8 mouse cellular contexts compared by ENCODE assay signal in the genomic region with DNA sequence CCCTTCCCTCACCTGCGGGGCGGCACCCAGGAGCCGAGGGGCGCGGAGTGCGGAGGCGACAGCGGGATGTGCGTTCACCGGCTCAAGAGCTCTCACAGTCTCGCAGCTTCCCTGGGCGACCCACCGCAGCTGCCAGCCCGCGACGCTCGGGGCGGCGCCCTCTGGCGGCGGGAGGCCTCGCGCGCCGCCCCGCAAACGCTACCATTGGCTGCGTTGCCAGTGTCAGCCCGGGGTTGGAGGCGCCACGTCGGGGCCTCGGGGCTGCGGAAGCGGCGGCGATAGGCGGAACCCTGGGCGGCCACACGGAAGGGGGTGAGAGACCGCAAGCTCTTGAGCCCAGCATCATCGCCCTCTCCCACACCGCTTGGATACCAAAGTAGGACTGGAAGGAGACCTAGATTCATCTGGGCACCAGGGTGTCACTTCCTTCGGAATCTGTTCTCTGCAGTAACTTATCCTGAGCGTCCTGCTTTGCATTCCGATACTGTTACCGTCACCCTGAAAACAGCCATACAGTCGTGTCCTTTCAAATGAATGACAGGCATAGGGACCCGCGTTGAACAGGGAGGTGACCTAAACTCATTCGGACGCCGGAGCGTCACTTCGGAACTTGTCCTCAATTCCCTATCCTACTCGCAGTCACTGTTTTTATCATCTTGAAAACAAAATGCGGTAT. TPM values are rescaled to one million over a fixed set of nuclear protein-coding genes. Genes with fewer than 3 reads are reported as not detected.
DNase-seq lines count a peak whose midpoint lies in the region; ATAC-seq lines count a peak whose summit lies in the region.

TSS of gene Zc3h7a (minus strand) at position 186 of the 676 bp plus-strand sequence.

- peaks cover 2% of the 10 kb centered on the region; the same call in 1 of the 2 replicates for H3K27me3 ChIP-seq in forebrain, embryonic 11.5 days (ENCODE audit: control insufficient read depth, insufficient read depth, low read length)
- H3K27me3 ChIP-seq in heart, embryonic 16.5 days (ENCODE audit: control insufficient read depth, insufficient read depth, low read length) = no peaks in the 10 kb centered on the region
- H3K27me3 ChIP-seq in liver, embryonic 15.5 days = no peaks in the 10 kb centered on the region
- no peaks in the 10 kb centered on the region for H3K27me3 ChIP-seq in neural tube, embryonic 12.5 days (replicated peaks)

- WGBS in forebrain, embryonic 11.5 days = under 1% methylated on average over 52 of the region's 57 CpGs
- WGBS in heart, embryonic 16.5 days = under 1% methylated on average over 57 of the region's 57 CpGs
- WGBS in liver, embryonic 15.5 days (ENCODE audit: insufficient replicate concordance) = under 1% methylated on average over 57 of the region's 57 CpGs
- WGBS in neural tube, embryonic 12.5 days = under 1% methylated on average over 57 of the region's 57 CpGs

- H3K9me3 ChIP-seq in forebrain, embryonic 11.5 days (ENCODE audit: control insufficient read depth, low read length) = no peaks in the 10 kb centered on the region
- peaks cover 5% of the 10 kb centered on the region for H3K9me3 ChIP-seq in heart, embryonic 16.5 days (replicated peaks; ENCODE audit: control insufficient read depth, low read length)
- H3K9me3 ChIP-seq in liver, embryonic 15.5 days (replicated peaks) = no peaks in the 10 kb centered on the region
- no peaks in the 10 kb centered on the region for H3K9me3 ChIP-seq in neural tube, embryonic 12.5 days

- peak within 1 kb of the TSS; percentile 92 for H3K4me3 ChIP-seq in forebrain, embryonic 11.5 days (ENCODE audit: low read depth, low read length)
- H3K4me3 ChIP-seq in heart, embryonic 16.5 days (ENCODE audit: low read length) = peak within 1 kb of the TSS; percentile 94
- H3K4me3 ChIP-seq in liver, embryonic 15.5 days (replicated peaks) = peak within 1 kb of the TSS; percentile 79
- H3K4me3 ChIP-seq in neural tube, embryonic 12.5 days = peak within 1 kb of the TSS; percentile 86

- ATAC-seq in forebrain, embryonic 11.5 days (replicated peaks; ENCODE audit: low FRiP score) = peak; percentile 94
- ATAC-seq in heart, embryonic 16.5 days (replicated peaks; ENCODE audit: extremely low read depth, insufficient read depth, low FRiP score) = peak; percentile 92
- ATAC-seq in liver, embryonic 15.5 days (ENCODE audit: insufficient read depth) = peak; percentile 90
- peak; percentile 94 for ATAC-seq in neural tube, embryonic 12.5 days (ENCODE audit: low FRiP score, low read depth)

- no peaks in the 10 kb centered on the region for H3K36me3 ChIP-seq in forebrain, embryonic 11.5 days (ENCODE audit: control insufficient read depth, insufficient read depth, low read length)
- no peaks in the 10 kb centered on the region for H3K36me3 ChIP-seq in heart, embryonic 16.5 days (ENCODE audit: control insufficient read depth, insufficient read depth)
- H3K36me3 ChIP-seq in liver, embryonic 15.5 days (replicated peaks) = peaks cover 5% of the 10 kb centered on the region; the same call in 1 of the 2 replicates
- no peaks in the 10 kb centered on the region for H3K36me3 ChIP-seq in neural tube, embryonic 12.5 days

- H3K9ac ChIP-seq in forebrain, embryonic 11.5 days (ENCODE audit: low read length) = peak within 1 kb of the TSS; percentile 83
- peak within 1 kb of the TSS; percentile 92 for H3K9ac ChIP-seq in heart, embryonic 16.5 days (ENCODE audit: low read length)
- peak within 1 kb of the TSS; percentile 84 for H3K9ac ChIP-seq in liver, embryonic 15.5 days
- H3K9ac ChIP-seq in neural tube, embryonic 12.5 days = peak within 1 kb of the TSS; percentile 88

- peak; percentile 87 to 90 for DNase-seq in CD8-positive naive resting alpha-beta T cell, adult 2 months (ENCODE audit: low read depth in 2 of 2, low spot score in 2 of 2)
- peak; percentile 79 for DNase-seq in c-Kit-positive CD71-negative TER-119-negative erythroid progenitor cells, embryonic 14.5 days (ENCODE audit: low read depth)
- DNase-seq in forebrain, embryonic 11.5 days (ENCODE audit: low spot score) = peak; percentile 95
- peak; percentile 89 to 94 for DNase-seq in kidney, postnatal 36 days
- DNase-seq in telencephalon, adult 2 months (ENCODE audit: low read depth, low spot score) = peak; percentile 77

- H3K4me1 ChIP-seq in forebrain, embryonic 11.5 days (replicated peaks; ENCODE audit: control insufficient read depth, insufficient read depth, low read length) = peaks cover 3% of the 10 kb centered on the region; the same call in 1 of the 2 replicates
- peaks cover 11% of the 10 kb centered on the region for H3K4me1 ChIP-seq in heart, embryonic 16.5 days (ENCODE audit: control insufficient read depth, insufficient read depth, low read length)
- peaks cover 50% of the 10 kb centered on the region for H3K4me1 ChIP-seq in liver, embryonic 15.5 days (replicated peaks)
- peaks cover 22% of the 10 kb centered on the region; the same call in 1 of the 2 replicates for H3K4me1 ChIP-seq in neural tube, embryonic 12.5 days

- peak within 1 kb of the TSS; percentile 70 for H3K4me2 ChIP-seq in forebrain, embryonic 11.5 days (ENCODE audit: low read depth, low read length, severe bottlenecking)
- H3K4me2 ChIP-seq in heart, embryonic 16.5 days (ENCODE audit: low read depth, low read length) = peak within 1 kb of the TSS; percentile 80
- H3K4me2 ChIP-seq in liver, embryonic 15.5 days = peak within 1 kb of the TSS; percentile 80
- peak within 1 kb of the TSS; percentile 88 for H3K4me2 ChIP-seq in neural tube, embryonic 12.5 days (replicated peaks)

- peak within 1 kb of the TSS; percentile 77 for H3K27ac ChIP-seq in forebrain, embryonic 11.5 days (ENCODE audit: low read depth, low read length)
- peak within 1 kb of the TSS; percentile 89 for H3K27ac ChIP-seq in heart, embryonic 16.5 days (ENCODE audit: low read length)
- H3K27ac ChIP-seq in liver, embryonic 15.5 days (replicated peaks) = peak within 1 kb of the TSS; percentile 95
- peak within 1 kb of the TSS; percentile 77 for H3K27ac ChIP-seq in neural tube, embryonic 12.5 days

RNA-seq across cellular contexts. Expression of gene Zc3h7a, which starts in this region (rescaled TPM):
- 91.2 and 100 TPM in 2 replicates for polyA plus RNA-seq in forebrain, embryonic 11.5 days (2014; fragmentation: Nextera tagmentation; extraction: Ambion mirVana)
- 66.8 and 79.1 TPM in 2 replicates for polyA plus RNA-seq in heart, embryonic 16.5 days (2015; fragmentation: Nextera tagmentation; extraction: Ambion mirVana)
- 33.2 and 38.4 TPM in 2 replicates for polyA plus RNA-seq in liver, embryonic 15.5 days (2015; fragmentation: Nextera tagmentation; extraction: Ambion mirVana)
- 95.6 and 105 TPM in 2 replicates for polyA plus RNA-seq in neural tube, embryonic 12.5 days (2016; fragmentation: Nextera tagmentation; extraction: Ambion mirVana)

Comparison
In these comparisons a context has a peak if more than half of its experiments do, and no peak if none do; other contexts are left out.
1. Peak in every context shown above with its lines: DNase-seq, ATAC-seq, H3K4me3 ChIP-seq and H3K27ac ChIP-seq.